Mouse (Mus musculus) lung, adult 2 months (tissue): ENCODE measurements around the gene Fmnl2. TPM values are rescaled to one million over a fixed set of nuclear protein-coding genes. Genes with fewer than 3 reads are reported as not detected.

ENCODE experiments used
- DNase-seq: peaks from one replicate; pipeline ENCODE4 v3.0.0; 2022
- H3K4me1 ChIP-seq: fragments of 200-500 bp; 2 replicates; pipeline ENCODE4 v1.6.1; 2011; ENCODE audit warnings: low read length; ENCODE audit not compliant: control insufficient read depth, insufficient read depth
- H3K4me3 ChIP-seq: fragments of 200-500 bp; replicated peaks from 2 replicates; pipeline ENCODE3; 2011; ENCODE audit warnings: low read depth, mild to moderate bottlenecking, control low read depth, low read length; ENCODE audit errors: extremely low read depth
- CTCF ChIP-seq: fragments of 200-500 bp; IDR thresholded peaks from 2 replicates; pipeline ENCODE4 v1.5.1; 2011; ENCODE audit warnings: mild to moderate bottlenecking, low read length, control low read depth; ENCODE audit not compliant: insufficient read depth
- POLR2A ChIP-seq: fragments of 200-500 bp; IDR thresholded peaks from 2 replicates; pipeline ENCODE4 v1.6.1; 2011; ENCODE audit warnings: low read depth, mild to moderate bottlenecking, control low read depth, low read length, borderline replicate concordance; ENCODE audit errors: extremely low read depth
- WGBS: fragments of 180-500 bp; shearing (Covaris S2); methylation state at CpG from one replicate; pipeline ENCODE4 v1.1.7; 2018; 5-methylcytosine and 5-hydroxymethylcytosine counted together
- polyA plus RNA-seq: library from polyadenylated mRNA; depleted of rRNA; stranded (reverse); fragments of >200 nt; gene quantifications from 2 replicates; pipeline ENCODE4 v1.2.3, GENCODE M21; 2012

The Fmnl2 gene
- polyA plus RNA-seq, 1 experiment: 4.8 TPM

DNA sequence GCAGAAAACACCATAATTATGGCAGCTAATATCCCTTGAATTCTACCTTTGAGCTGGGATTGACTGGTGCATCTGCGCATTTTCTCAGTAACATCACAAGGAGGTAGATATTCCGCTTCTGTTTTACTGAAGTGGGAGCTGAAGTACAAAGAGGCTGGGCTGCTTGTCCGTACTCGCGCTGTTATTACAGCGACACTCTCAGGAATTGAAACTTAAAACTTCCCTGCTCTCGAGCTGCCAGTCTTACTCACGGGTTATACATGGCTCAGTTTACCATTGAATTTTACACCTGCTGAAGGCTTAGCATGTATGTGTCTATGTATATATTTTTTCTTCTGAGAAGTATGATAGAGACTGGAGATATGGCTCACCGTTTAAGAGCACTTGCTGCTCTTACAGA, 18.1 kb downstream of the Fmnl2 start:
- H3K4me1 ChIP-seq: peaks cover 13% of the 10 kb centered on the region
- TF ChIP-seq POLR2A: no peak
- no peak for TF ChIP-seq CTCF
- DNase-seq: no peak
- WGBS: 68% methylated on average over 9 of the region's 9 CpGs
- no peak overlapping the region for H3K4me3 ChIP-seq

DNA sequence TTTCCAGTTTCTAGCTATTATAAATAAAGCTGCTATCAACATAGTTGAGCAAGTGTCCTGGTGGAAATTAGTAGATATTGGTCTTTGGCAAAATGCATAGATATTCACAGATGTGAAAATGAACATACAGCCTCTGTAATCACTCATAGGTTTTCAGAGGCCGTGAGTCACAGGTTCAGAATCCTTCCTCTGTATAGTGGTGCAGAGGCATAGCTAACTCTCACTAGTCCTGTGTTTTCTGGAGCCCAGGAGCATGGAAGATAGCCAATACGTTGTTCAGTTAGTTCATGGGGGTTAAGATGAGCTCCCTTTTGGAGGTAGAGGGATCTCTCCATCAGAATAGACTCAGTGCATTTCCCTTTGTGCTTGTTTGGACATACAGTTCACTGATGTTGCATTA, 25.7 kb downstream of the Fmnl2 start:
- Histone ChIP-seq H3K4me1 (peaks cover 4% of the 10 kb centered on the region), H3K4me3 (no peak overlapping the region)
- 94% methylated on average over 2 of the region's 2 CpGs for WGBS
- TF ChIP-seq CTCF (no peak), POLR2A (no peak)
- DNase-seq: no peak

DNA sequence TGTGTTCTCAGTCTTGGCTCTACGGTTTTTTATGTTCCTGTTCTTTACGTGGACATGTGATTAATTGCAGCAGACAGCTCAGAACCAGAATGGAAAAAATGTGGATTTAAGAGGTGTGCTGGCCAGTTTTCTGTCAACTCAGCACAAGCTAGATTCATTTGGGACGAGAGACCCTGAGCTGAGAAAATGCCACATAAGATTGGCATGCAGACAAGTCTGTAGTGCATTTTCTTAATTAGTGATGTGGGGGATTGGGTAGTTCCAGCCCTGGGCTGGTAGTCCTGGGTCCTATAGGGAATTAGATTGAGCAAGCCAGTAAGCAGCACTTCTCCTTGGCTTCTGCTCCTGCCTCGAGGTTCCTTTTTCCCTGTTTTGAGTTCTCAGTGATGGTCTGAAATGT, 26.4 kb downstream of the Fmnl2 start:
- DNase-seq: no peak
- H3K4me3 ChIP-seq: no peak overlapping the region
- peaks cover 4% of the 10 kb centered on the region for H3K4me1 ChIP-seq
- 66% methylated on average over 4 of the region's 4 CpGs for WGBS
- no peak for TF ChIP-seq POLR2A
- no peak for TF ChIP-seq CTCF

DNA sequence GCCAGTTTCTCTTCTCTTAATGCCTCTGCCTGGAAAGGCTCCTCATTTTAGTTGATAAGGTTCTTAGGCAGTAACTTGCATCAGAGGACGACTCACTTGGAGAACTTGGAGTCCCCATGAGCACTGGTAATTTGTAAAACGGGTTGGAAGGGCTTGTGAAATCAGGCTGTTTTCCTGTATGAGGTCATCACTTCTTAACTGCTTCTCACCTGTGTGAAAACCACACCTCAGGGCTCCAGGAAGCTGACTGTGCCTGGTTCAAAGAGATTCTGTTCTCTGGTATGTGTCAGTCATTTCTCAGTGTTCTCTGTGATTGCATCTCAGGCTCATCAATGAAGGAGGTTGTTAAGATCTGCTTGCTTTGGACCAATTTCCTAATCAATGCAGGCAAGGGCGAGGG, 27.4 kb downstream of the Fmnl2 start:
- 63% methylated on average over 3 of the region's 3 CpGs for WGBS
- TF ChIP-seq POLR2A: no peak
- TF ChIP-seq CTCF: no peak
- DNase-seq: no peak
- H3K4me3 ChIP-seq: no peak overlapping the region
- H3K4me1 ChIP-seq: peaks cover 3% of the 10 kb centered on the region

DNA sequence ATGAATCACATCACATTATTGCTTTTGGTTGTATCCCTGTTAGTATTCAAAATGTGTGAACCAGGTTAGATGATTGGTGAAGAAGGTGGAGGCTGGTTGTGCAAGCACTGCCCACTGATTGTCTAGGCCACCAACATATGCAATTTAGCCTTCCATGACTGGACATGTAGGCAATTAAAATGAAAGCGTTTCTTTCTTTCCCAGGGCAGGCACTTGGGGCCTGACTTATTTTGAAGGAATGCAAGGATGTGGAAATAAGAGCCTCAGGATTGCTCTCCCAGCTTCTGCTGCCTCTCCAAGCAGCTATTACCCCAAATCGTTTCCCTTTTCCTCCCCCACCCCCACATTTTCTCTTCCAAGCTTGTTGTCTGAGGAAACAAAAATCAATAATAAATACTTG, 29.6 kb downstream of the Fmnl2 start:
- 53% methylated on average over 2 of the region's 2 CpGs for WGBS
- Histone ChIP-seq H3K4me1 (no peaks in the 10 kb centered on the region; the same call in 1 of the 2 replicates), H3K4me3 (no peak overlapping the region)
- DNase-seq: no peak
- no peak for TF ChIP-seq CTCF
- no peak for TF ChIP-seq POLR2A

DNA sequence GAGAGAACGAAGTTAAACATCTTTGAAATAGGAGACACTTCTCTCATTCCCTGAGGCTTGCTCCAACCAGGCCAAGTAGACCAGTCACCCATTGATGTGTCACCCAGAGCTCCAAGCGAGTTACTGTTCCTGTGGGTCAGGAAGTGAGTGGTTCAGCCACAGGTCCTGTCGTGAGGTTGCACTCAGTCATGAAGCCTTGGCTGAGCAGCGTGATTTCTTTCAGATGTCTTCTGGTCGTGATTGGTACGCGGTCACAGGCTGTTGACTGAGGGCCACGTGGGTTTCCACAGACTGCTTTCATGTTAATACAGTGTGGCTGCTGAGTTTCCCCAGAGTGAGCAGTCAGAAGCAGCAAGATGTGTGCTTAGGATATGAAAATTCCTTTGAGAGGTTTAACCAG, 33.5 kb downstream of the Fmnl2 start:
- H3K4me1 ChIP-seq: no peaks in the 10 kb centered on the region
- DNase-seq: no peak
- 59% methylated on average over 8 of the region's 8 CpGs for WGBS
- no peak overlapping the region for H3K4me3 ChIP-seq
- TF ChIP-seq CTCF (no peak), POLR2A (no peak)

DNA sequence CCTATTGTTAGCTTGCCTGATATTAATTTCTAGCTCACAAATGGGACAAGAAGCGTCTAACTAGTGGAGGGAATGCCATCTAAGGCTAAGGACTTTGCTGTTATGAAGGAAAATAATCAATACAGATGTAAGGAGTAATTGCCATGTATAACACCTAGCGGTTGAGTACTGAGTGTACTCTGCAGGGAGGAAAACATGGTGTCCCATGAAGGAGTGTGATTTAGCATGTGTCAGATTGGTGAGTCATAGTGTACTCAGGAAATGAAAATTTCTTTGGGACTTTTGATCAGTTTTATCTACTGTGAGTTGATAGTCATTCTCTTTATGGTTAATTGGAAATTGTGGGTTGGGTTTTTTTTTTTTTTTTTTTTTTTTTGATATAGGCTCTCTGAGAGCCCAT, 34.1 kb downstream of the Fmnl2 start:
- H3K4me1 ChIP-seq: no peaks in the 10 kb centered on the region
- TF ChIP-seq CTCF (no peak), POLR2A (no peak)
- no peak for DNase-seq
- H3K4me3 ChIP-seq: no peak overlapping the region
- WGBS: 93% methylated on average over 2 of the region's 2 CpGs

DNA sequence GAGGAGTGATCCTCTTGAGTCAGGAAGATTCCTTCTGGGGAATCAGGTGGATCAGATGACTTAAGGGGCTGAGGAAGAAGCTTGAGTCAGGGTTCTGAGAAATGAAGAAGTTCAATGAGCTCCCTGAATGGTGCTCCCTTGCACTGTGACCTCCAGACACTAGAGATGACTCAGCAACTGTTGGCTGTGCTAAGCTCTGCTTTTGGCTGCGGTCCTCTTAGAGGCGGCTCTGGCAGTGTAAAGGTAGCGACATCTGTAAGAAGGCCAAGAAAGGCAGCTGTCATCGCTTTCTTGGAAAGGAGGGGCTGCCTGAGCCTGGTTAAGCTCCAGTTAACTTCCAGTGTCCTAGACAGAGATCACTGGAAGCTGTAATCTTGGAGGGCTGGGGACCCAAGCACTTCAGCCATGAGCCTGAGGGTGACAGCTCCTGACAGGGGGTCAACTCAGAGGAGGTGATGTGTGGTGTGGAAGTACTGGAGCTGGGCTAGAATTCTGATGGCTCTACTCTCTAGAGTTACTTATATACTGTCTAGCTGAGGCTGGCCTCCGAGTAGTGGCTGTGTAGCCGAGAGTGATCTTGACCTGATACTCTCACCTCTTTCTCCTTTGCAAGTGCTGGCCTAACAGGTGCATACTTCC, 37.4 kb downstream of the Fmnl2 start:
- WGBS: 49% methylated on average over 6 of the region's 6 CpGs

DNA sequence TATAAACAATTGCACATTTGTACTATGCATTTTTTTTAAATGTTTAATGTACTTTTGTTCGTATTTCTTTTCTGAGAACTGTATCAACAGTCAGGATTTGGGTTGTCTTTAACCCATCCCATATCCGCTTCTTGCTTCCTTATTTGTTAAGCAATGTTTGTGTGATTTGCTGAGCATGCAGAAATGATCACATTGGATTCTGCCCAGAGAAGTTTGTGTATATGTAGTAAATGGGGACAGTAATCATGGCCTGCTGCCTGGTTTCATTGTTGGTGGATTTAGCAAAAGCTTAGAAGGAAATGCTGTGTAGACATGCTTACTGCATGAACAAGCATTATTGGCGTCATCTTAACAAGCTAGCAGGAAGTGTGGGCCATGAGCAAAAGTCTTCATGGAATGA, 39.3 kb downstream of the Fmnl2 start:
- 47% methylated on average over 3 of the region's 3 CpGs for WGBS
- H3K4me1 ChIP-seq: no peaks in the 10 kb centered on the region; the same call in 1 of the 2 replicates
- no peak for DNase-seq
- TF ChIP-seq CTCF (no peak), POLR2A (no peak)
- H3K4me3 ChIP-seq: no peak overlapping the region

More for the DNA sequence above, 37.4 kb downstream of the Fmnl2 start:
- peak; percentile 14 for DNase-seq
- Histone ChIP-seq H3K4me3 (no peak overlapping the region), H3K4me1 (no peaks in the 10 kb centered on the region; the same call in 1 of the 2 replicates)
- no peak for TF ChIP-seq POLR2A

DNA sequence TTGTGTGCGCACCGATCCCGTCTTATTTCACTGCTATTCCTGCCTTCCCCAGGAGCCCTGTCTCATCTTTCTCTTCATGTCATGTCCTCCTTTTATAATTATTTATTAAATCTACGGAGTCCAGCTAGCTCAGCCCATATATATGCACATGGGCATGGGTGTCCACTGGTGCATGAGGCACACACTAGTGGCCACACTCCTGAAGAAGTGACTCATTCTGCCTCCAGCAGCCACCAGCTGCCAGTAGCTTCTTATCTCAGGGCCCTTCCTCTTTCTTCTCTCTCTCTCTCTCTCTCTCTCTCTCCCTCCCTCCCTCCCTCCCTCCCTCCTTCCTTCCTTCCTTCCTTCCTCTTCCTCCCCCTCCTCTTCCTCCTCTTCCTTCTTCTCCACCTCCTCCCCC, 43.1 kb downstream of the Fmnl2 start:
- WGBS: 99% methylated on average over 4 of the region's 4 CpGs
- Histone ChIP-seq H3K4me3 (no peak overlapping the region), H3K4me1 (no peaks in the 10 kb centered on the region; the same call in 1 of the 2 replicates)
- TF ChIP-seq CTCF: no peak
- TF ChIP-seq POLR2A: no peak
- DNase-seq: no peak

DNA sequence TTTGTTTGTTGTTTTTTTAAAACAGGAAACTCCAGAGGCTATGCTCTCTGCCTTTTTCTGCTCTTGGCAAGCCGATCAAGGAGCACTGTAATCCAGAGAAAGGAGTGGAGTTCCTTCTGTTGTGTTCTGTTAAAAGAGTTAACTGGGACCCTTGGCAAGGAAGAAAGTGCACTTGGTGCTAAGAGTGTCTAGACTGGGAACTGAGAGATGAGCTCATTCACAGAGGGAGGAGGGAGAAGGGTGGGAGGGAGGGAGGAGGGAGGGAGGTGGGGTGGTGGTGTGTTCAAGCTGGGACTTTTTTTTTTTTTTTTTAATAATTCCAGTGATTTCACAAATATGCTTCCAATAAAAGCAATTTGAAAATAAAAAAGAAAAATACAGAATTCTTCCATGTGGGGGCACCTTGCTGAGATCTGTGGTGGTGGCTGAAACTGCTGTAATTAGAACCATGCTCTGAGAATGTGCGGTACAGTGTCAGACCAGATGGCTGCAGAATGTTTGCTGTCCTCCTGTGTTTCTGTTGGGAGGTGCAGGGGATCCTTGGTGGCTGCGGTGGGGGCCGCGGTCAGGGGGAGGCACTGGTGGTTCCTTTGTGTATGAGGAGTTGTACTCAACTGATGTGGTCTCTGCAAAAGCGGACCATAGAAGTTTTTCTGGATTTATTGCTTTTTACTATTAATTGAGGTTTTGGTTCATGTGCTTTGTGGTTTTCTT, 43.8 kb downstream of the Fmnl2 start:
- WGBS: 82% methylated on average over 6 of the region's 6 CpGs
- TF ChIP-seq CTCF: no peak
- no peak for TF ChIP-seq POLR2A

More for the DNA sequence above, 43.8 kb downstream of the Fmnl2 start:
- no peak for DNase-seq
- Histone ChIP-seq H3K4me3 (no peak overlapping the region), H3K4me1 (no peaks in the 10 kb centered on the region; the same call in 1 of the 2 replicates)
